Mouse (Mus musculus) thymus, postnatal 4 days (tissue): Measurements from ENCODE around the gene Tox2.

Experiments used
- DNase-seq: peaks from one replicate; pipeline ENCODE4 v3.0.0; 2021

Gene Tox2

DNA sequence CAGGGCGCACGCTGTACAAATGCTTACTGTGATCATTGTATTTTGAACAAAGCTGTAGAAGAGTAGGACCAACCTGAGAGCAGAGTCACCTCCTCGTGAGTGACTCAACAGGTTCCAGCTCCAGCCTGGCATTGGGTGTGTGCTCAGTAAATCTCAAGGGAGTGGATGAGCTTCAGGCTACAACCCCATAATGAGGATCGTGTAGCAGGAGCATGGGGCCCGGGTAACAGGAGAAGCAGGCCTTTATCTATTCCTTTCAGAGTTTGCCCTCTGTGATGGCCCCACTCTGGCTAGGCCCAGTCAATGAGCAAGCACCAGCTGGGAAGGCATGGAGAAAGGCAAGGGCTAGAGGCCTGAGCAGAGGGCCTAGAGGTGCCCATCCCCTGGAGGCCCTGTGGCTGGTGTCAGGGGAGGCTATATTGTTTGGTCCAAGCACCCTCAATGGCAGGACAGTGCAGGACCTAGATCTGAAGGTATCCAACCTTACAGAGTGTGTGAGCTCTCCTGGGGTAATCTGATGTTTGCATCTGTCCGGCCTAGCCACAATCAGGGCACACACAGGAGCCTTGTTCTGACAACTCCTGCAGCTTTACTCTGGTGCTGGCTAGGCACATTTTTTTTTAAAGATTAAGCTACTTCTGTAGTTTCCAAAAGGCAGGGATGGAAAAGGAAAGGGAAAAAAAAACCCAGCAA lies 58.6 kb downstream of the Tox2 start:
- DNase-seq = no peak

DNA sequence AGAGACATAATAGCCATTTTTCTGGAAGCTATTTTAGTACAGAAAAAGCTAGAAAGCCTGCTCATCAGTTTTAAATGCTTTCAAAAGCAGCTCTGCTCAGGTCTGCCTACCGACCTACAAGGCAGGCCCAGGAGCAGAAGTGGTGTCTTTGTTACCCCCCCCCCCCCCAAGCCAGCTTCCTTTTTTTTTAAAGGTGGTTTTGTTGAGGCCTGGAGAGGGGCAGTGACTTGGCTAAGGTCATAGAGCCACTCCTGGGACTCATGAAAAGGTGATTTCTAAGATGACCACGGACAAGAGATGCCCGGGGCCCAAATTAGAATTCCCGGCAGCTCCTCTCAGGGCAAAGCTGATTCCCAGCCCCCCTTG lies 59.1 kb downstream of the Tox2 start:
- no peak for DNase-seq

DNA sequence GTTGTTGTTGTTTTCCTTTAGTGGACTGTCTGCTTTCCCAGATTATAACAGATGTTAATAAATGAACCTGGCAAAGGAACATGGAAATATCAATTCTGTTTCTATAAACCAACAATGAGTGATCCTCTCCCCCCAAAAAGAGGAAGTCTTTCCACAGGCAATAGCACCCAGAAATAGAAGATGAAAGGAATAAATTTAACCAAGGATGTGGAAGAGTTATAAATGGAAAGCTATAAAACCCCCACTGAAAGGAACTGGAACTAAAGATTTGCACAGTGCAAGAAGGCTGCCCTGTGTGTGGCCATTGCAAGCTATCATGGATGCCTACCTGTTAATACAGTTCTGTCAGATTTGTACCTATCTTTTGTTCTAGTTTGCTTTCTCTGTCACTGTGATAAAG lies 64.2 kb downstream of the Tox2 start:
- DNase-seq = no peak

DNA sequence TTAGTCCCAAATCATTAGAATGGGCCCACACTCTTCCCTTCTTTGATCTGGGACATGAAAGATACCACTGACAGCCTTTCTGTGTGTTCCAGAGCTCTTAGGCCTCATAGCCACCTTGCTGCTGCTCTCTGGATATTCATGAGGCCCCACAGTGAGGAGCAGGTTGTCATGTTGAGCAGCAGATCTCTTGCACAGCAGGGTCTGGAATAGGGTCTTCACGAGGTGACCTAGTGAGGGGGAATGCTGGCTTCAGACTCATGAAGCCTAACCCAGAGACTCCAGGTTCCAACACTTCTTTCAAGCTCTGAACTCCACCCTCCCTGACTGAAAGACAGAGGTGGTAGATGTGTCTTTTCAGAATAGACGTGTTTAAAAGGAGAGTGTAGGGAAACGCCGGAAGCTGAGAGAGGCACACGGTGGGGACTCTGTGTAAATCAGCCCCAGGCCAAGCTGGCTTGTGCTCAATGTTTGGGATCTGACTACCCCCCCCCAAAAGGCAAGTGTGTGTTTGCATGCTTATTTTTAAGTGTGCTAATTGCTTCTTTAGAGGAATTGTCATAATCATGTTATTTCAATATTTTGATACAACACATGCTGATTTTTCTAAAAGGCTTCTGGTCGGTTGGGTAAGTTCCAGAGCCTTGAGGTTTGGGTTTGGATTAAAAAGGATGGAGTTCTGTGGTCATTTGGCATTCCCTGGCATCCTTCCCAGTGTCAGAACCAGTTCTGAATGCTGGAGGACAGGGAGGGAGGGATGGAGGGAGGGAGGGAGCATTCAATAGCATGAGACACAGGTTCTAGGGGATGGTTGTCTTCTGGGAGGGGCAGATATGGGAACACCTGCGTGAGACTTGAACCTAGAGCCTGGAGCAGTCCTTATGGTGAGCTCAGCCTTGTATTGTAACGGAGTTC lies 68.9 kb downstream of the Tox2 start:
- no peak for DNase-seq

DNA sequence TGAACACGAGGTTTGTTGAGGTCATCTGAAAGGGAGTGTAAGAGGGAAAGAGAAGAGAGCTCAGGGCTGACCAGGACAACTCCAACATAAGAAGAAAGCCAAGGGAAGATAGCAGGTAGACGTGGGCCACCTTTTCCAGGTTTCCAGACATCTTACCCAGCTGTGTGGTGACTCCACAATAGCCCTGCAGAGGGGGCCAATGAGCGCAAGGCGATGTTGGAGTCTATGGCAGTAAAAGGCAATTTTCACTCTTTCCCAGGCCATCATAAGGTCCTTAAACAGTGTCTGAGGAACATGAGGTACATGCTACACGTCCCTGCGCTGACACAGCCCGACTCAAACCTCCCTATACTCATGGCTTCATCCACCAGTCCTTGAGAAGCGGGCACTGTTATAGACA lies 70.9 kb downstream of the Tox2 start:
- DNase-seq = peak; percentile 63

DNA sequence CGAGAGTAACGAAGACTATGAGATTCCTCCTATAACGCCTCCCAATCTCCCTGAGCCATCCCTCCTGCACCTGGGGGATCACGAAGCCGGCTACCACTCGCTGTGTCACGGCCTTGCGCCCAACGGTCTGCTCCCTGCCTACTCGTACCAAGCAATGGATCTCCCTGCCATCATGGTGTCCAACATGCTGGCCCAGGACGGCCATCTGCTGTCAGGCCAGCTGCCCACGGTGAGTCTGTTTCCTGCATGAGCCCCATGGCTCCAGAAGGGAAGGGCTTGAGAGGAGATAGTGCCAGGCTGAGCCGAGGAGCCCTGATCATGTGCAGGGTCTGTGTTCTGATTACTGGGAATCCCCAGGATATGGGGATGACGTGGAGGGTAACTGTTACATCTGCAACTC lies 73.1 kb downstream of the Tox2 start:
- DNase-seq = no peak

DNA sequence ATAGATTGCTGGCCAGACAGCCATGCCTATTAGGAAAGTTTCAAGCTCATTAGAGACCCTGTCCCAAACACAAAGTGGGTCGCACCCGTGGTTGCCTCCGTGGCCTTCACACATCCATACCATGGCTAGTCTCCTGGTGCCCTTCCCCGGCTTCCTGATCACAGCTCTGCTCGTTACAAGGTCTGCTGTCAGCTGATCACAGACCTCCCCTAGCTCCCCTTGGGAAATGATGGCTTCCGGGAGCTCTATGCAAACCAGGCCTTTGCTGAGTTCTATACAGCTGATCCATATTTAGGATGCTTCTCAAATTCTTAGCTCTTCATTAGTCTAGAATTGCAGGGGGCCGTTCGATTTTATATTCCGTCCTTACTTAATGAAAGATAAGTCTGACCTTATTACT lies 75.1 kb downstream of the Tox2 start:
- no peak for DNase-seq

DNA sequence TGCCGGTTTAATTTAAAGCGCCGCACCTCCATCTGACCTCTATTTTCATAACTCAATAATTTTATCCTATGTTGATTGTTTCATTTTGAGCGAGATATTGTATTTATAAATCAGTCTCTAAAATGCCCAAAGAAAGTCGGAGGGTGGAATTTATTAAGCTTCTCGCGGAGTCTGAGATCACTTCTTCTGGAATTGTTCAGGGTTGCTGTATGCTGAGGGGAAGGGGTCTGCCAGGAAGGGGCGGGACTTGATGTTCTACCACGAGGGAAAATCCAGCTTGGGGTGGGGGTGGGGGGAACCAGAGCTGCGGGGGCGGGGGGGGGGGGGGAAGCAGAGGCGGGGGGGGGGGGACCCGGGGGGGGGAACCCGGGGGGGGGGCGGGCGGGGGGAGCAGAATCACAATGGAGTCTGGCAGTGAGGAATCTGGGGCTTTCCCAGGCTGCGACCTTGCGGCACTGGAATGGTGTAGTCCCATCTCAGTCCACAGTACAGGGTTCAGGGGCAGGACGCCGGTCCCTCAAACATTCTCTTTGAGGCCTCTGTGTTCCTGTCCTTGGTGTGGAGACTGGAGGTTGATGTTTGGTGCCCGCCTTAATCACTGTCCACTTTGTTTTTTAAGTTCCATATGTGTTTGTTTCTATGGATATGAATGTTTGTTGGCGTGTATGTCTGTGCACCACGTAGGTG lies 77.9 kb downstream of the Tox2 start:
- DNase-seq = no peak

DNA sequence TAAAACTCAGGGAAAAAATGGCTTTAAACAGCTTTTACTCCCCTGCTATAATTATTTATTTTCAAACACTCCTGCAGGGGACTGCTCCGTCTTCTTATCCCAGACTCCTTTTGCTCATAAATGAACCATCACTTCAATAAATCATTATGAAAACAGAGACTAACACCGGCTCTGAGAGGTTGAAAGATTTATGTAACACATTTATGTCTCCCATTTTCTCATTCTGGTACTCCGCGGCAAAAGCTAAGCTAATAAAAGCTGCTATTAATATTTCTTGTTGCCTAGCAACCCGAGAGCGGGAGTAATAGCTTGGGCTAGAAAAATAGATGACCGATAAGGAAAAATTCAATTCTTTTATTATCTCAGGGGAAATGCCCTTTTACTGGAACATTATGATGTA lies 81.9 kb downstream of the Tox2 start:
- no peak for DNase-seq

DNA sequence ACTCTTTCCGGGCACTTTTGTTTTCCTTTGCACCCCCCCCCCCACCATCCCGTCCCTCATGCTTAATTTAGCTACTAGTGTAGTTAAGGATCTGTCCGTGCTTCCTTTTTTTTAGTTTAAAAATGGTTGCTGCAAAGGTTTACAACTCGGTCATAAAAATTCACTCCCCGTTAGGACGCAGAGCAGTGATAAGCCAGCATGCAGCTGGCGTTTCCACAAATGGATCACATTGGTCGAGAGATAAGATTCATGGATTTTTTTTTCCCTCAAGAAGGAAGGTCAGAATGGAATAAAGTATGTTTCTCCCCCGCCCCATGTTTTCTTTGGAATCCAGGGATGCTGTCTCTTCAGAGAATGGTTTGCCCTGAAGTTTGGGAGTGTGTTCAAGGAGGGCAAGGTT lies 82.4 kb downstream of the Tox2 start:
- no peak for DNase-seq

DNA sequence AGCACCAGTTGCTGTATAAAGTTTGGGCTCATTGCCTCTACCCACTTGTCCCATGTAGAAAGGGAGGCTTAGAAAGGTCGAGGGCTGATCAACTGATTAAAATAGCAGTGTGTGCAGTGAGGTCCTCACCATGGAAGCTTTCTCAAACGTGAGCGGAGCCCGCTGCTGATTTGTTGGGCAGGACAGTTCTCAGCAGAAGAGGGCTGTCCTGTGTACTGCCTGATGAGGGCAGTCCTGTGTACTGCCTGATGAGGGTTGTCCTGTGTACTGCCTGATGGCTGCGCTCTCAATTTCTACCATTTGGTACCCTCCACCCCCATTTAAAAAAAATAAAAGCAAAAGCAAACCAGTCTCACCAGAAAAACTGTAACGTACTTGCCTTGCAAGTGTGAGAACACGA lies 82.8 kb downstream of the Tox2 start:
- DNase-seq = no peak

DNA sequence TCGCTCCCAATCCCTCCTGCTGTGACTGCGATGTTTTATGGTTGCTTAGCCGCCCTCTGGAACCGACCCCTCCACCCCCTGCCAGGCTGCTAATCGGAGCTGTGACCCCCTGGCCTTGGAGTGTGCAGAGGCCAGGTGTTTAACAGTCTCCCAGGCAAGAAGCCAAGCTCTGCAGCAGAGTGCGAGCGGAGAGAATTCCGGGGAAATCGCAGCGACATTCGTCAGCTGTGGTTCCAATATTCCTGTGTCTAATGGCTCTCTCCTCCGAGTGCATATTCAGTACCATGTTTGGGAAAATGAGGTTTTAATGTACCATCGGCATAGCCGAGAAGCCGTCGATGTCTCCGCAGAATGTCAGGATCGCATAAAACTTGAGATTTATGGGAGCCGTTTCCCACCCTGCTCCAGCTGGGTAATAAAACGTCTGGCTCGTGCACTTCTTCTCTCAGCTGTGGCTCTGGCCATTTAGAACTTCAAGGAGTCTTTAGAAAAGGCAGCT lies 86.0 kb downstream of the Tox2 start:
- DNase-seq = no peak

DNA sequence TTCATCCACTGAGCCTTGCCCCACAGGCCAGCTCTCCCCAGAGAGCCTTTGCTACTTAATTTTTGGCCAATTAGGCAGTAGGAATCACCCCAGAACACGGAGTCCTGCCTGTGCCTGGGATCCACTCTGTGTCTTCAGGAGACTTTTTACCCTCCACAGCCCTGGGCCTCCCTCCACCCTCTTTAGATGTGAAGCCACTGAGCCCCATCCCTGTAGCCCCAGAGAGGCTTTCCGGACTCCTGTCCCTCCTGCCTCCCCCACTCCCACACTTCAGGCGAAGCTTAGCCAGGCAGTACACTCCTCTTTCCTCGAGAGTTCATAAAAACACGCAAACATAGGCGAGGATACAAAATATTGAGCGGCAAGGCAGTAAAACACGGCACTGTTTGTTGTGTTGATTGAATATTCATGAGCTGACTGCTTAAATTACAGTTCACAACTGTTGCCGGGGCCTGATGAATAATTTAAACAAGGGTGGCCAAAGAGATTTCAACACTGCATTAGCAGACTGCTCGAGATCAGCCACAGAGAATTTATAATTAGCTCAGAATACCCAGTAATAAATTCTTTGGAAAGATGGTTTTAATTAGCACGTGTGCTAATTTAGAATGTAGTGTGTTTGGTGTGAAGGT lies 94.2 kb downstream of the Tox2 start:
- DNase-seq = no peak

DNA sequence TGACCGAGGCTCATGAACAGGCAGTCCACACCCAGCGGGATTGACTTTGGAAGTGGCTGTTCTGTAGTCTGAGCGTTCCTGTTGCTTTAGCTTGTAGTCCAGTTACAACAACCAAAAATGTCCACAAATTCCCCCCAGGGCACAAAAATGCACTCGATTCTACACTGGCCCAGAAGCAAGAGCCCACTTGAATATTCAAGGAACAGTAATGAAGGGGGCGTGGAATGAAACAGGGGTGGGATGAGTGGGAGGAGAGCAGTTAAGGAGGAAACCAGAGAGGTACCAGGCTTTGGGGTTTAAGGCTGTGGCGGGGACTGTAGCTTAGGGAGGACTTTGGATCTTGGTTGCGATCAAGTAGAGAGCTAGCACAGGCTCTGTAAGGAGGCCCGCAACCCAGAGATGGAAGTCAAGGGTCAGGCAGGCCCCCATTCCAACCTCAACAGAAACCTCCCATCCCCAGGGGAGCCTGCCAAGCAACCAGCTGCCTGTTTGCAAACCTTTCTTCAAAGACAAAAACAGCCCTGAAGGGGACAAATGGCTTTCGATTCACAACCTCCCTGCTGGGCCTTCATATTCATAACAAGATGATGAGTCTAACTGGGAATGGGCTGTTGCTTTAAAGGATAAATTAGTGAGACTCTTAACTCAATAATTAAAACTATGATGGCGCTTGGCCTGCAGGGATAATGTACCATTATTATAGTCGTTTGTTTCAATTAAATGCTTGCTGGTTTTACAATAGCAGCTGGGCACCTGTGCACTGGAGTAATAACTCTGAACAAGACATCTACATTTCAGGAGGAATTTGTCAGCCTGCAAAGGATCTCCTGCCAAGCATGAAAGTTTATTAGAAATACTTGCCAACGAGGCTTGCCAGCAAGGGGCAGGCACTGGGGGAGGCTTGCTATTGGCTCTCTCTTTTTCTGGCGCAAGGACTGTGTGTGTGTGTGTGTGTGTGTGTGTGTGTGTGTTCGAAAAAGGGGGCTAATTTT lies 97.4 kb downstream of the Tox2 start:
- no peak for DNase-seq

DNA sequence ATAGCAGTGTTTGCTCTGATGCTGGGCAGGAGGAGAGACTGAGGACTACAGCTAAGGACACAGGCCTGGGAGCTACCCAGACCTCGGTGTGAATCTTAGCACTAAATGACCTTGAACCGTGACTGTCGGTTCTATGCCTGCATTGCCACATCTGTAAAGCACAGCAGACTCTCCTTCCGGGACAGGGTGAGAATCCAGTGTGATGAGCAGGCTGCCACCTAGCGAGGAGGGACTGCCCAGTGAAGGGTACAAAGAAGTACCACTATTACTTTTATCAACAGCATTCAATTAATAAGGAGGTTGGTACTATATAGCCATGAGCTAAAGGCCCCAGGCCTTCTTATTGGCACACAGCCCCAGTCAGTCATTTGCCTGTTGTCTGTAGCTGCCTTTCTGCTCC lies 98.7 kb downstream of the Tox2 start:
- no peak for DNase-seq

DNA sequence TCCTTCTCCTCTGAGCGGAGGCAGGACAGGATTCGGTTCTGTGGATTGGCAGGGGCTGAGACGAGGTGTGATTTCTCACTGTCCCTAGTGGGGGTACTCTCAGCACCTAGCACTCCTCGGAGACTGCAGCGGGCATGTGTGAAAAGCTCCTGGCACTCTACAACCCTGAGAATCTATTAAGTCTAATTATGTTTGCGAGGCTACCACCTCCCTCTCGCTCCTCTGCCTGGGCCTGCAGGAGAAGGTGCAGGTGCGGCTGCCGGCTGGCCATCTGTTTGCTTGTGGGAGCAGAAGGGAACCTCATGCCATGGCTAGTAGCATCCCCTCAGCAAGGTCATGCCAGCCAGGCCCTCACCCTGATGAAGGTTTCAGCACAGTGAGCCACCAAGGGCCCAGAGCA lies 100.1 kb downstream of the Tox2 start:
- DNase-seq = no peak

DNA sequence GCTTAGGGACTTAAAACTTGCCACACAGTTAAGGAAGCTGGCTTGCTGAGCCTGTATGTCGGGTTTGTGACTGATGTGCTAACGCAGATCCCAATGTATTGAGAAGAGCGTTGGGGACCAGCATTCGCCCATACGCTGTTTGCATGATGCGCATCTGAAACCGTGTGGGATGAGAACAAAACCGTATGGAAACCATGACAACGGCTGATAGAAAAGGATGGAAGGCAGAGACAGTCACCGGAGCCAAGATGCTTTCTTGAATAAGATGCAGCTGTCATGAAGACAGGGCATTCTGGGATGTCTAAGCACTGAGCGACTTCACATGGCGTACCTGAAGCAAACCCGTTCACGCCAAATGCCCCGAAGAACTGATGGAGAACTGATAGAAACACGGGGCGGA lies 106.5 kb downstream of the Tox2 start:
- DNase-seq = no peak

DNA sequence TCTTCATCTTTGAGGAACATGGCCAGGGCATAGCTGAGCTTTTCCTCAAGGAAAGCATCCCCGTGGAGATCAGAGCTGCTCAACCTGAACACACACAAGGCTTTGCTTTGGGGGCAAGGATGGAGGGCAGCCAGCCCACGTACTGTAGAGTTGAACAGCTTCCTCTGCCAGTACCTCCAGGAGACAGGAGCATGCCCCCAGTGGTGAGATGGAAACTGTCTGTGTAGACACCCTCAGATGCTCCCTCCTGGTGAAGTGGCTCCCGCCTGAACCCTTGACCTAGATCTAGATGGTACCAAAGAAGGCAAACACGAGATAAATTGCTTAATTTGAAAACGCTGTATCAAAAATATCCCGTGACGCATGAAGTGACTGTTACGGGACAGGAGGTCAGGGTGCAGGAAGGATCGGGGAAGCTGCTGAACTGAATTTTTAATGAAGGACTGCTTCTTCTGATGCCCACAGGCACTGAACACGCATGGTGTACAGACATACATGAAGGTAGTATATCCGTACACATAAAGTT lies 107.3 kb downstream of the Tox2 start:
- peak; percentile 52 for DNase-seq

DNA sequence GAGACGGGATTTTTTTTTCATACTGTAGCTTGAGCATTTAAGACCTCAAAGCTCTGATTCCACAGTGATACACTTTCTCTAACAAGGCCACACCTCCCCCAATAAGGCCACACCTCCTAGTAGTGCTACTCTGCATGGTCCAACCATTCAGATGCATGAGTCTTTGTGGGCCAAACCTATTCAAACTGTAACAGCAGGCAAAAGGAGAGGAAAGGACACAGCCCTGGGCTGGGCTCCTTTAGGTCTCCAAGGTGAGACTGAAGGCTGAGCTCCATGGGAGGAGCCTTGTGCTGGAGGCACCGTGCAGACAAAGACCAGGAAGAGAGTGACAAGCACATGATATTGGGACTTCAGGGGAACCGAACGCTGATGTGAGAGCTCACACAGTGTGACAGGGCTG lies 114.4 kb downstream of the Tox2 start:
- DNase-seq = no peak

DNA sequence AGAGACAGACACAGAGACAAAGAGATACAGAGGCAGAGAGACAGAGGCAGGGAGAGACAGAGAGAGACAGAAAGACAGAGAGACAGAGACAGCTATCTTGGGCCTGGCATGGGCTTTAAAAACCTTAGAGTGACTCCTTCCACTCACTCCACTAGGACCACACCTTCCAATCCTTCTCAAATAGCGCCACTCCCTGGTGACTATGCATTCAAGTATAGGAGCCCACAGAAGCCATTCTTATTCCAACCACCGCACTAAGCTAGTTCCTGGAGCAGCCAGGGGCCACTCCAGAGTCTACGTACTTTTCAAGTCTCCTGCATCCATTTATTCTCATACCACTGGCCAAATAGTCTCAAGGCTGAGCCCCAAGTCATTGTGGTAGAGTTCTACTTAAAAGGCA lies 115.9 kb downstream of the Tox2 start:
- no peak for DNase-seq

DNA sequence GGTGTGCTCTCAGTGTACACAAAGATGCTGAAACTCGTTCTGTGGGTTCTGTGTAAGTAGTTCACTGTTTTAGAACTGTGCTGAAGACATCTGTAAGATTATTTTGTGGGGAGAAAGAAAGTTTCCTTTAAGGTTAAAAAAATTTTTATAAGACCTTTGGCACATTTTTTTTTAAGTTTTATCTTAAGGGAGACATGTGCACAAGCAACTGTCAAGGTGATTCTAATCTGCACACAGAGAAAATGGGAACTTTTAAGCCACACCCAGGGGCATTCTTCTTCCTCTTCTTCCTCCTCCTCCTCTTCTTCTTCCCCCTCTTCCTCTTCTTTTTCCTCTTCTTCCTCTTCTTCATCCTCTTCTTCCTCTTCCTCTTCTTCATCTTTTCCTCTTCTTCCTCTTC lies 120.2 kb downstream of the Tox2 start:
- no peak for DNase-seq

DNA sequence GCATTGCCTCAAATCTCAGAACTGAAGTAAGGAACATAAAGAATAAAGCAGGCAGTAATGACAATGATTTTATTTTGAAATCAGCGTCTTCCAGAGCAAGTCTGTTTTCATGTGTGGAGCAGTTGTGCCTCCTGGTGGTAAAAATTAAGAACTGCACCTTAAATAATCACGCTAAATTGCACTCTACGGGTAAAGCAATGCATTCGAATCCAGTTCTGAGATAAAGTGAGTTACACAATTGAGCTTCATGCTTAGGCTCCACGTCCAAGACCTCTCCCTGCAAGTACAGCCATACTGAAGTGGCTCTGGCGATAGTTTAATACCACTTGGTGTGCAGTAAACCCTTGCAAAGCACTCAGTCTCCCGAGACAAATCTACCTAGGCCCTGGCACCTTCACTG lies 127.8 kb downstream of the Tox2 start:
- DNase-seq = no peak
